Mouse (Mus musculus): ENCODE measurements around the gene Sstr5. TPM values are rescaled to one million over a fixed set of nuclear protein-coding genes. Genes with fewer than 3 reads are reported as not detected.

Gene Sstr5
- polyA plus RNA-seq, 1 experiment = not detected

DNA sequence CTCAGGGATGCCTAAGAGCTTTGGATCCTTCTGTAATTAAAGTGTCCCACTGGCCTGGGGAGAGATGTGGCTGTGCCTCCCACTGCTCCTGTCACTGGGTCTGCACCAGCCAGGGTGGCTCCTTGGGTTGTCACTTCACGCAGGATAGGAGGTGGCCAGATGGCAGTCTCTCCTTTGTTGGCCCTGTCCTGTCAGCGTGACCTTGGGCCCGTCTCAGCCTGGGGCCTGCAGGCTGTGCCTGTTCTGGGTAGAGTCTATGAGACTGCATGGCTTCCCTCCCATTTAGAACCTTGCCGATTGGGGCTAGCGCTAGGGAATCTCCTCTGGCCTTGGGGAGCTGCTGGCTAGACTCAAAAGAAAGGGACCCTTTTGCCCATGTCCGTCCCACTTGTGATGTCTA, 28.8 kb downstream of the Sstr5 start:
- 68% methylated on average over 6 of the region's 6 CpGs for WGBS
- Histone ChIP-seq H3K27ac (ENCODE audit: control insufficient read depth, insufficient read depth, low read depth, low read length, poor library complexity) (no peak overlapping the region), H3K4me3 (replicated peaks; ENCODE audit: control insufficient read depth, low read depth, low read length) (no peak overlapping the region), H3K4me1 (ENCODE audit: control insufficient read depth, insufficient read depth, low read length) (no peaks in the 10 kb centered on the region)
- TF ChIP-seq CTCF (IDR thresholded peaks at IDR 0.05; ENCODE audit: control insufficient read depth, insufficient read depth, low read length) (no peak), POLR2A (IDR thresholded peaks at IDR 0.05; ENCODE audit: borderline replicate concordance, control insufficient read depth, low read depth, low read length) (no peak)

DNA sequence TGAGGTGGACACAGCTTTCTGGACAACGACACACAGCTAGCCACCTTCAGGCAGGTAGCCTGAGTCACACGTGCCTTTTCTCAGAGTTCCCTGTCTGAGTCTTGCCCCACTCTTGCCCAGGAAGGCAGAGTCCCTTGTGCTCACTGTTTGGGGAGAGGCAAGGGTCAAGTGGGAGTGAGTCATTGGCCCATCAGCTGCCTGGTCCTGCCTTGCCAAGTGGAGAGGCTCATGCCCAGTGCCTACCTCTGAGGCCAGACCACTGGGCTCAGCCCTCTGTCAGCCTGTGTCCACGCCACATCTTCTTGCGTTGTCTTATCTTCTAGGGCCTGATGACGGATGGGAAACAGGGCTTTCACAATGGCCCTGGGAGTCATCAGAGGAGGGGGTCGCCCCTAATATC, 29.3 kb downstream of the Sstr5 start:
- Histone ChIP-seq H3K4me1 (ENCODE audit: control insufficient read depth, insufficient read depth, low read length) (no peaks in the 10 kb centered on the region), H3K4me3 (replicated peaks; ENCODE audit: control insufficient read depth, low read depth, low read length) (no peak overlapping the region), H3K27ac (ENCODE audit: control insufficient read depth, insufficient read depth, low read depth, low read length, poor library complexity) (no peak overlapping the region)
- TF ChIP-seq CTCF (IDR thresholded peaks at IDR 0.05; ENCODE audit: control insufficient read depth, insufficient read depth, low read length) (no peak), POLR2A (IDR thresholded peaks at IDR 0.05; ENCODE audit: borderline replicate concordance, control insufficient read depth, low read depth, low read length) (no peak)
- 54% methylated on average over 6 of the region's 6 CpGs for WGBS

DNA sequence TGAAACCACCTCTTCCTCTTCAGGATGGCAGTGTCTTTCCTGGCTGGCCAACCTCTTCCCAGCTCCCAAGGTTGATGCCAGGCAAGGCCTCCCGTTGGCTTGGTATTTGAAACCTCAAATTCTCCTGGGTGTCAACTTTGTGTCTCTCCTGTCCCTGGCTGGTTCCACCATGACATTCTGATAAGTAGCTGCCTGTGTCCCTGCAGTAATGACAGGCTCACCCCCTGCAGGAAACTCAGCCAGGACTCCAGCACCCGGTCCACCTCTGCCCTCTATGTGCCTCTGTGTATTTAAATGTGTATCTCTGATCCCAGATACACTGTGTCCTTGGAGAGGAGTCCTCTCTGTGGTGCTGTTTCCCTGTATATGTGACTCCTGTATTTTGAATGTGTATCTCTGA, 30.8 kb downstream of the Sstr5 start:
- no peak for TF ChIP-seq CTCF (IDR thresholded peaks at IDR 0.05; ENCODE audit: control insufficient read depth, insufficient read depth, low read length)
- Histone ChIP-seq H3K4me3 (replicated peaks; ENCODE audit: control insufficient read depth, low read depth, low read length) (no peak overlapping the region), H3K4me1 (ENCODE audit: control insufficient read depth, insufficient read depth, low read length) (no peaks in the 10 kb centered on the region), H3K27ac (ENCODE audit: control insufficient read depth, insufficient read depth, low read depth, low read length, poor library complexity) (no peak overlapping the region)
- WGBS = 58% methylated on average over 2 of the region's 2 CpGs

DNA sequence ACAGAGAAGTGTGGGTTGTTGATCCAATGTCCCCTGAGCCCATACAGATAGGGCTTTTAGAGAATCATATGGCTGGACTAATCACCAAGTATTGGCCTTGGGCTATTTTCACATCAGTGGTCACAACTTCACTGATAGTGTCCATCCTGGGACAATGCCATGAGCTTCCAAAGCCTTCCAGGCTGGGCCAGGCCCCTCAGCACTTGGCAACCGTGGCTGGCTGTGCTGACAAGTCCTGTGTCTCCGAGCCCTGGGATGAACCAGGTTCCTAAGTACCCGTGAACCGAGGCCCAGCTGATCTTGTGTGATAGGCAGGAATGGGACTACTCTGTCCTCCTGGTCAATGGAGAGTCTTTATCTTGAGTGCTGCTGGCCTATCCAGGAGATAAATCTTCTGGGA, 33.0 kb downstream of the Sstr5 start:
- no peak overlapping the region for H3K27ac ChIP-seq (ENCODE audit: control insufficient read depth, insufficient read depth, low read depth, low read length, poor library complexity)
- no peak overlapping the region for H3K4me3 ChIP-seq (replicated peaks; ENCODE audit: control insufficient read depth, low read depth, low read length)
- no peaks in the 10 kb centered on the region for H3K4me1 ChIP-seq (ENCODE audit: control insufficient read depth, insufficient read depth, low read length)
- 72% methylated on average over 4 of the region's 4 CpGs for WGBS
- TF ChIP-seq POLR2A (IDR thresholded peaks at IDR 0.05; ENCODE audit: borderline replicate concordance, control insufficient read depth, low read depth, low read length) (no peak), CTCF (IDR thresholded peaks at IDR 0.05; ENCODE audit: control insufficient read depth, insufficient read depth, low read length) (no peak)

DNA sequence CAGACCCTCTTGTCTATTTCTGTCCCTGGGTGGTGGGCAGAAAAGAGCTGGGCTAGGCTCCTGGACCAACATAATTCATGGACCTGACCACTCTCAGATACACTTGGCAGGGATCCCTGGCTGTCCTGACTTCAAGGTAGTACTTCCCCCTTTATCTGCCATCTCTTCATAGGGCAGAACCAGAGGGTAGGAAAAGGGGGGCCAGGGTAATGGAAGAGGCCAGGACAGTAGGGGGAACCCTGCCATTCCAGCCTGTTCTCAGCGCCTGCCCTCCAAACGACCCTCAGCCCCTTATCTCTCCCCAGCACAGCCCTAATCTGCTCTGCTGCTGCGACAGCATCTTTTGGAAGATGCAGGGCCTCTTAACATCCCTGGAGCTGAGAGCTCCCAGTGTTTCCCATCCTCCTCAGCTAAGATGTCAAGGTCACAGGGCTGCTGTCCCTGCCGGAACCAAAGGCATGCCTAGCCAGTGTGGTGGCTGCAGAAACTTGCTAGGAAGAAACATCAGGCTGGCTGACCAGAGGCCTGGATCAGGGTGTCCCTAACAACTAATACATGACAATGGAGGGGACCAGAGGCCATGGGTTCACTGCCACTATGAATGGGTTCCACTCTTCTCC, 33.7 kb downstream of the Sstr5 start:
- Histone ChIP-seq H3K27ac (ENCODE audit: control insufficient read depth, insufficient read depth, low read depth, low read length, poor library complexity) (no peak overlapping the region), H3K4me3 (replicated peaks; ENCODE audit: control insufficient read depth, low read depth, low read length) (no peak overlapping the region), H3K4me1 (ENCODE audit: control insufficient read depth, insufficient read depth, low read length) (no peaks in the 10 kb centered on the region)
- WGBS = 55% methylated on average over 4 of the region's 4 CpGs
- no peak for TF ChIP-seq POLR2A (IDR thresholded peaks at IDR 0.05; ENCODE audit: borderline replicate concordance, control insufficient read depth, low read depth, low read length)
- TF ChIP-seq CTCF (IDR thresholded peaks at IDR 0.05; ENCODE audit: control insufficient read depth, insufficient read depth, low read length) = no peak

DNA sequence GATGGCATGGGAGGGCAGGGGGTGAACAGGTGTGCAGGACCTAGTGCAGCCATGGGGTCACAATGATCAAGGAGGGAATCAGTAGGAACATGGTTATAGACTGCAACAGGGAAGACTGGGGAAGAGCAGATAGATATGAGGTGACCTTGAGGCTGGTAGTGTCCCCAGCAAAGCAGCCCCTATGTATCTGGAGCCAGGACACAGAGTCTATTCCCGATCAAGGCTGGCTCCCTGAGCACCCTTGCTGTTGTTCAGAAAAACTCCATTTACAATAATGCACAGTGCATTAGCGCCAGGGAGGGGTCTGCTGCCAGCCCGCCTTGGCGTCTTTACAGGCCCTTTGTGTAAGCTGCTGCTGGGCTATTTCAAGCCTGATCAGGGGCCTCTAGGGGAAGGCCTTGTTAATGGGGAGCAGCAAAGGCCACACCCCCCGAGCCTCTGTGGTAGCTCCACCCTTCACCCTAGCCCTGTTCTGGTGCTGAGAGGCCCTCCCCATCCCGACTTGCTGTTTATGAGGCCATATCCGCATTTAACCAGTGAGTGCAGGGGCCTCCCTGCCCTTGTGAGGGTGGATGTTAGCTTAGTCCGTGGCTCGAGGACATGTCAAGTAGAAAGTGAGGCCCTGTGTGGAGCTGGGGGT, 34.7 kb downstream of the Sstr5 start:
- no peaks in the 10 kb centered on the region for H3K4me1 ChIP-seq (ENCODE audit: control insufficient read depth, insufficient read depth, low read length)
- TF ChIP-seq POLR2A (IDR thresholded peaks at IDR 0.05; ENCODE audit: borderline replicate concordance, control insufficient read depth, low read depth, low read length) = no peak
- TF ChIP-seq CTCF (IDR thresholded peaks at IDR 0.05; ENCODE audit: control insufficient read depth, insufficient read depth, low read length) = no peak
- H3K4me3 ChIP-seq (replicated peaks; ENCODE audit: control insufficient read depth, low read depth, low read length) = no peak overlapping the region
- WGBS = 33% methylated on average over 9 of the region's 9 CpGs
- H3K27ac ChIP-seq (ENCODE audit: control insufficient read depth, insufficient read depth, low read depth, low read length, poor library complexity) = no peak overlapping the region

DNA sequence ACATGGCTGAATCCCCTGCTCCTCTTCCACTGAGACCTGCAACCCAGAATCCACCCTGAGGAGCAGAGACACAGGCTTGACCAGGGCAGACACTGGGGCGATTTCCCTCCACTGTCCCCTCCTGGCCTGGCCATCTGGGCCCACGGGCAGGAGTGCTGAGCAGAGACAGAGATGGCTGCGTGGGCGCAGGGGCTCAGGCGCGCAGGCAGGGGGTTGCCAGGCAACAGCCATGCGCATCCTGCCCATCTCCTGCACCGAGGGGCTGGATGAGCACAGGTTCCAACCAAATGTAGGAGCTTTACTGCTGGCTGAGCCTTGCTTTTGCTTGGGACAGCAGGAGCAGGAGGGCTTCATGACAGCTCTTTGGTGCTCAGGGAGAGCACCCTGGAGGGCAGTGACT, 40.5 kb downstream of the Sstr5 start:
- TF ChIP-seq CTCF (IDR thresholded peaks at IDR 0.05; ENCODE audit: control insufficient read depth, insufficient read depth, low read length) = no peak
- no peak for TF ChIP-seq POLR2A (IDR thresholded peaks at IDR 0.05; ENCODE audit: borderline replicate concordance, control insufficient read depth, low read depth, low read length)
- WGBS = 55% methylated on average over 8 of the region's 8 CpGs

DNA sequence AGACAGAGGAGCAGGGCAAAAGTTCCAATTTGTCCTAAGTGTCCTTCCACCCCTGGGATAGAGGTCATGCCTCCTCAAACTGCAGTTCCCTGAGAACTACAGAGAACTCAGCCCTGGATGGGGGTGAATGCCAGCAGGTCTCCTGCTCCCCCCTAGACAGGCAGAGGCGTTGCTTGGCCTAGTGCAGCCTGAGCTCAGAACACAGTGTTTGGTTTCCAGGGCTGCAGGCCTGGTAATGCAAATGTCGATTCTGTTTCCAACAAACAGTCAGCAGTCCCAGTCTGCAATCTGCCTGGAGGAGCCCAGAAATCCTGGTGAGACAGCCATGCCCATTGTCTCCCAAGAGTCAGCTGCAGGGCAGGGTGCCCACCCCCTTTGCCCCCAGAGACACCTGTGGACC, 42.8 kb downstream of the Sstr5 start, which contains the start of gene Tekt4:
Gene Tekt4 (plus strand): TSS at position 344 of the 400 bp plus-strand sequence.
- WGBS = 45% methylated on average over 2 of the region's 2 CpGs
- no peak for TF ChIP-seq POLR2A (IDR thresholded peaks at IDR 0.05; ENCODE audit: borderline replicate concordance, control insufficient read depth, low read depth, low read length)
- TF ChIP-seq CTCF (IDR thresholded peaks at IDR 0.05; ENCODE audit: control insufficient read depth, insufficient read depth, low read length) = no peak

More for the DNA sequence above, 40.5 kb downstream of the Sstr5 start:
- Histone ChIP-seq H3K4me3 (replicated peaks; ENCODE audit: control insufficient read depth, low read depth, low read length) (no peak overlapping the region), H3K27ac (ENCODE audit: control insufficient read depth, insufficient read depth, low read depth, low read length, poor library complexity) (no peak overlapping the region), H3K4me1 (ENCODE audit: control insufficient read depth, insufficient read depth, low read length) (no peaks in the 10 kb centered on the region)

More for the DNA sequence above, 42.8 kb downstream of the Sstr5 start, which contains the start of gene Tekt4:
- Histone ChIP-seq H3K4me1 (ENCODE audit: control insufficient read depth, insufficient read depth, low read length) (no peaks in the 10 kb centered on the region), H3K4me3 (replicated peaks; ENCODE audit: control insufficient read depth, low read depth, low read length) (no peak within 1 kb of the TSS), H3K27ac (ENCODE audit: control insufficient read depth, insufficient read depth, low read depth, low read length, poor library complexity) (no peak within 1 kb of the TSS; the same call in 1 of the 2 replicates)
